Comparison of ENCODE assay signal across 8 mouse cellular contexts in genomic region chr2:160732420-160732995, GRCm38 (mm10). TPM values are rescaled to one million over a fixed set of nuclear protein-coding genes. Genes with fewer than 3 reads are reported as not detected.
DNase-seq lines count a peak whose midpoint lies in the region; ATAC-seq lines count a peak whose summit lies in the region.

No protein-coding gene starts in this region.

- intact Hi-C loops in gastrocnemius, postnatal 36 days (cut with DNase I) = no loop called here

- DNase-seq in cerebellum, adult 11-12 months = peak; percentile 42
- no peak for DNase-seq in cerebellum, postnatal 4 days (ENCODE audit: low spot score in 2 of 2)
- peak; percentile 30 for DNase-seq in thymus, postnatal 25 days
- no peak for DNase-seq in thymus, postnatal 4 days
- no peak for DNase-seq in urinary bladder, postnatal 36 days (ENCODE audit: low spot score in 2 of 2)
- DNase-seq in gastrocnemius, postnatal 36 days = no peak

- no peak overlapping the region for H3K27ac ChIP-seq in liver, embryonic 12.5 days

- peak overlapping the region; percentile 83 for H3K9ac ChIP-seq in liver, embryonic 12.5 days

- H3K4me2 ChIP-seq in liver, embryonic 12.5 days = peak overlapping the region; percentile 98

- peaks cover 35% of the 10 kb centered on the region for H3K4me1 ChIP-seq in liver, embryonic 12.5 days

- no peaks in the 10 kb centered on the region for H3K9me3 ChIP-seq in liver, embryonic 12.5 days (replicated peaks)

- WGBS in liver, embryonic 12.5 days (ENCODE audit: insufficient replicate concordance) = 26% methylated on average over 9 of the region's 9 CpGs

- no peak for ATAC-seq in liver, embryonic 12.5 days
- ATAC-seq in megakaryocyte-erythroid progenitor cell, adult 5-6 weeks (replicated peaks; ENCODE audit: low FRiP score, low TSS enrichment, poor library complexity, severe bottlenecking) = no peak

- H3K36me3 ChIP-seq in liver, embryonic 12.5 days = no peaks in the 10 kb centered on the region

- H3K27me3 ChIP-seq in liver, embryonic 12.5 days (replicated peaks) = peaks cover 26% of the 10 kb centered on the region

- peak overlapping the region; percentile 95 for H3K4me3 ChIP-seq in liver, embryonic 12.5 days

RNA-seq across cellular contexts. Expression of gene Plcg1, which starts 1.4 kb away (rescaled TPM):
- 11.7 and 16.0 TPM in 2 replicates for polyA plus RNA-seq in liver, embryonic 12.5 days (2016; fragmentation: Nextera tagmentation; extraction: Ambion mirVana)
- total RNA-seq in megakaryocyte-erythroid progenitor cell, adult 5-6 weeks (2014; fragmentation: Nextera tagmentation) = 18.8 and 20.7 TPM in 2 replicates
- 14.7 and 19.3 TPM in 2 replicates for total RNA-seq in megakaryocyte-erythroid progenitor cell, adult 5-6 weeks (2017)
- 10 to 100 TPM; 16.8 to 20.5 TPM for total RNA-seq in gastrocnemius, postnatal 36 days (2021)

Comparison
In these comparisons a context has a peak if more than half of its experiments do, and no peak if none do; other contexts are left out.
1. DNase-seq: peak in cerebellum, adult 11-12 months (single experiment) and thymus, postnatal 25 days (single experiment); none in cerebellum, postnatal 4 days (0 of 2), thymus, postnatal 4 days (single experiment), urinary bladder, postnatal 36 days (0 of 2) and gastrocnemius, postnatal 36 days (0 of 2).